Mouse (Mus musculus) central nervous system, embryonic 11.5 days (tissue): ENCODE measurements around the gene Copb1. TPM values are rescaled to one million over a fixed set of nuclear protein-coding genes. Genes with fewer than 3 reads are reported as not detected.

Source experiments
- polyA plus RNA-seq: library from polyadenylated mRNA; depleted of rRNA; stranded (reverse); fragments of >200 nt; gene quantifications from 2 replicates; pipeline ENCODE4 v1.2.3, GENCODE M21; 2012; rRNA removed

The Copb1 gene
- polyA plus RNA-seq = 65.6 and 87.5 TPM in 2 replicates

DNA sequence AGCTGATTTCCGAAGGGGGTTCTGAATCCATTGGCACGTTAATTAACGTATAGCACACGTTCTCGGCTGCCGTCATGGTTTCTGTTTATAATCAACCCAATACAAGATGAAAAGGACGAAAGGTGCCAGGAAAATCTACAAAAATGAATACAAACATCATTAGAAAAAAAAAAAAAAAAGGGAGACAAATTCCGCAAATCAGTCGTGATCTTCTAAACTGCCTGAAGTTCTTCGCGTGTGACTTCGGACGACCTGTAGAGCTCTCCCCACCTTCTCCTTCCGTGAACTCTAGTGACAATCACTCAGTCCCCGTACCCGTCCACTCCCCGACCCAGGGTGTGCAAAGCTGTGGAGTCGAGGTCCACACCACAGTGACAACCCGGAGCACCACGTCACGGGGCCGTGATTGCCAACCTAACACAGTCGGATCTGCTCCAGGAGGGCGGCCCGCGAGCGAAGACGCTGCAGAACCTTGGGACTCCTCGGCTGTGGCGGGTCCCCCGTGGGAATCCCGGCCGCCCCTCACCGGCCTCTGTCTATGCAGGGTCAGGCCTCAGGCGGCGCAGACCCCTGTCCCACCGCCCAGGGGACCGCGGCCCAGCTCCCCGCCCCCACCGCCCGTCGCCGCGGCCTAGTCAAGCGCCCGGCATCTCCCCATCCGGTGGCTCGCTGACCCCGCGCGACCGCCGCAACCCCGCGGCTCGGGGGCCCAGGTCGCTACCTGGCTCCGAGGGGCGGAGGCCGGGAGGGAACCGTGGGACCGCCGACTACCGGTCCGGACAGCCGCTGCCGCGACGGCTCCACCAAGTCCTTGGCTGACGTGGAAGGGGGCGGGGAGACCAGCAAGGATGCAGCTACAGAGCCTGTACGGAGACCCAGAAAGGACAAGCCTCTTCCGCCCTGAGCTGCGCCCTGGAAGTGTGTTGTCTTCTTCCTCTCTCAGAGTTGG lies at the start of gene Copb1:
TSS of gene Copb1 (minus strand) at position 827 of the 949 bp plus-strand sequence.

DNA sequence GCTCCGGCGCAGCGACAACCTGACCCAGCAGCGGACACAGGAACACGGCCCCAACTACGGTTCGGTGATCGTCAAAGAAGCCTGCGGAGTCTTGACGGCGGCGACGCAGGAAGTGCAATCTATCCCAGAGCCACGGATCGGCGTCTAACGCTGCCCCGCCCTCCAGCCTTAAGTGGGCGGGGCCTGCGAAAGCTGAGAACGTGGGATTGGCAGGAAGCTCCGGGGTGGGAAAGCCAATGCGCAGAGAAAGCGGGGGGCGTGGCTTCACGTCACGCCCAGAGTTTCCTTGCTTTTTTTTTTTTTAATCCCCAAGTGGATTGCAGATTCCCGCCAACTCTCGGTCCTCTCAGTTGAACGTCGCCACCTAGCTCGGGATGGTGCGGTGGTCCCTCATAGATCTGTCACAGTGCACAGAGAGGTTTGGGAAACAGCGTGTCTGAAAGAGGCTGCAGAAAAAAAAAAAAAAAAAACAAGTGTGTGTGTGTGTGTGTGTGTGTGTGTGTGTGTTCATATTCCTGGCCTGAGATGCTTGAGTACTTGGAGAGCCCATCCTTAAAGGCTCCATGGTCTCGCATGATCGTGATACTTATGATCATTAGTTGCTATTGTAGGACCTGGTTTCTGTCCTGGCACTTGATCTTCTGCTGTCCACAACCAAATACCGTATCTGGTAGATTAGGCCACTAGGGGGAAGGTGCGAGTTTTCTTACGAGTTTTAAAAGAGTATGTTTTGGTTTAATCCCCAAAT lies 21.7 kb upstream of the Copb1 start, which contains the start of gene Psma1:
TSS of gene Psma1 (minus strand) at position 114 of the 748 bp plus-strand sequence.

Other genes starting within 250 kb of the Copb1 start
- 18.9 and 24.9 TPM in 2 replicates for gene Rras2, start 136.9 kb downstream of the Copb1 start, polyA plus RNA-seq
- 276 and 316 TPM in 2 replicates for gene Psma1, start 21.4 kb upstream of the Copb1 start, polyA plus RNA-seq
- gene Pde3b, start 160.6 kb upstream of the Copb1 start, polyA plus RNA-seq = 8.9 and 13.3 TPM in 2 replicates